Mouse (Mus musculus) liver, embryonic 16.5 days (tissue): Measurements from ENCODE around the gene Dlst. TPM values are rescaled to one million over a fixed set of nuclear protein-coding genes. Genes with fewer than 3 reads are reported as not detected.
A peak's percentile ranks its signal among the peaks of the same experiment; 100 is the strongest.

ENCODE experiments used
- ATAC-seq: fragments of 200-750 bp; cut with Nextera tagmentation; 2 replicates; pipeline ENCODE4 v1.8.0; 2017; ENCODE audit warnings: low read depth, mild to moderate bottlenecking, moderate number of reproducible peaks, moderate library complexity
- H3K27ac ChIP-seq: fragments of 300-500 bp; sonication (generic); 2 replicates; pipeline ENCODE4 v1.5.1; 2014; ENCODE audit warnings: mild to moderate bottlenecking, low read length
- H3K27me3 ChIP-seq: fragments of 300-500 bp; sonication (generic); 2 replicates; pipeline ENCODE4 v1.6.1; 2014; ENCODE audit warnings: low read depth, low read length, mixed read lengths; ENCODE audit not compliant: control insufficient read depth, insufficient read depth
- H3K36me3 ChIP-seq: fragments of 300-500 bp; sonication (generic); 2 replicates; pipeline ENCODE4 v1.6.1; 2014; ENCODE audit warnings: mild to moderate bottlenecking; ENCODE audit not compliant: control insufficient read depth, insufficient read depth
- H3K4me1 ChIP-seq: fragments of 300-500 bp; sonication (generic); 2 replicates; pipeline ENCODE4 v1.6.1; 2014; ENCODE audit warnings: low read depth, low read length, mixed read lengths; ENCODE audit not compliant: control insufficient read depth
- H3K4me2 ChIP-seq: fragments of 300-500 bp; sonication (generic); 2 replicates; pipeline ENCODE4 v1.6.1; 2014; ENCODE audit warnings: low read depth, low read length, mixed read lengths
- H3K4me3 ChIP-seq: fragments of 300-500 bp; sonication (generic); 2 replicates; pipeline ENCODE4 v1.5.1; 2014; ENCODE audit warnings: low read depth, mild to moderate bottlenecking, low read length
- H3K9ac ChIP-seq: fragments of 300-500 bp; sonication (generic); 2 replicates; pipeline ENCODE4 v1.6.1; 2014; ENCODE audit warnings: low read depth, low read length
- H3K9me3 ChIP-seq: fragments of 300-500 bp; sonication (generic); replicated peaks from 2 replicates; pipeline ENCODE4 v1.6.1; 2016; ENCODE audit warnings: low read length; ENCODE audit not compliant: control insufficient read depth
- WGBS: fragments of 180-500 bp; shearing (Covaris S2); extraction: QIAGEN DNeasy Blood & Tissue Kit; methylation state at CpG from one replicate; pipeline ENCODE4 v1.1.7; 2014; ENCODE audit not compliant: insufficient replicate concordance; 5-methylcytosine and 5-hydroxymethylcytosine counted together
- polyA plus RNA-seq: library from polyadenylated mRNA; unstranded; fragments of >200 nt; fragmentation: Nextera tagmentation; extraction: Ambion mirVana; gene quantifications from 2 replicates; pipeline ENCODE4 v1.2.1, GENCODE M21; 2015

The Dlst gene
- polyA plus RNA-seq, 1 experiment from 2014 or later: 67.8 TPM

GRCm38 (mm10) chr12:85151002-85151774 lies 40.6 kb downstream of the Dlst start, which contains the start of gene Rps6kl1:
Gene Rps6kl1 (minus strand): TSS chr12:85151264.
- Histone ChIP-seq H3K4me2 (peak within 1 kb of the TSS; percentile 40), H3K27me3 (peaks cover 5% of the 10 kb centered on the region), H3K9ac (peak within 1 kb of the TSS; percentile 24; the same call in 1 of the 2 replicates), H3K4me1 (peaks cover 6% of the 10 kb centered on the region), H3K36me3 (no peaks in the 10 kb centered on the region), H3K27ac (no peak within 1 kb of the TSS), H3K9me3 (no peaks in the 10 kb centered on the region), H3K4me3 (peak within 1 kb of the TSS; percentile 14; the same call in 1 of the 2 replicates)
- WGBS: 11% methylated on average over 28 of the region's 28 CpGs
- ATAC-seq: peak; percentile 76

- 0 out of 2 replicates have a peak overlapping the region, but pooled peaks have one; percentile 12 for H3K27ac ChIP-seq
- ATAC-seq: peak; percentile 63
Observed at GRCm38 (mm10) chr12:85153011-85153410, 42.4 kb downstream of the Dlst start.

GRCm38 (mm10) chr12:85156324-85156723 lies 45.7 kb downstream of the Dlst start:
- Histone ChIP-seq H3K36me3 (no peaks in the 10 kb centered on the region), H3K27me3 (no peaks in the 10 kb centered on the region), H3K9ac (no peak overlapping the region), H3K9me3 (no peaks in the 10 kb centered on the region), H3K27ac (no peak overlapping the region), H3K4me3 (no peak overlapping the region), H3K4me1 (peaks cover 6% of the 10 kb centered on the region), H3K4me2 (no peak overlapping the region)
- ATAC-seq: no peak
- WGBS: 22% methylated on average over 6 of the region's 6 CpGs

More at GRCm38 (mm10) chr12:85153011-85153410, 42.4 kb downstream of the Dlst start:
- WGBS: 49% methylated on average over 3 of the region's 3 CpGs
- no peaks in the 10 kb centered on the region for H3K9me3 ChIP-seq
- H3K36me3 ChIP-seq: no peaks in the 10 kb centered on the region
- no peak overlapping the region for H3K4me2 ChIP-seq
- peaks cover 5% of the 10 kb centered on the region for H3K27me3 ChIP-seq
- H3K4me1 ChIP-seq: peaks cover 9% of the 10 kb centered on the region
- H3K4me3 ChIP-seq: no peak overlapping the region
- no peak overlapping the region for H3K9ac ChIP-seq

GRCm38 (mm10) chr12:85157797-85158460 lies 47.3 kb downstream of the Dlst start:
- Histone ChIP-seq H3K4me2 (no peak overlapping the region), H3K4me1 (peaks cover 4% of the 10 kb centered on the region), H3K27me3 (no peaks in the 10 kb centered on the region), H3K9me3 (no peaks in the 10 kb centered on the region), H3K27ac (no peak overlapping the region), H3K4me3 (no peak overlapping the region), H3K36me3 (no peaks in the 10 kb centered on the region), H3K9ac (no peak overlapping the region)
- 74% methylated on average over 14 of the region's 14 CpGs for WGBS
- no peak for ATAC-seq

GRCm38 (mm10) chr12:85158801-85159200 lies 48.2 kb downstream of the Dlst start:
- Histone ChIP-seq H3K4me2 (no peak overlapping the region), H3K27me3 (no peaks in the 10 kb centered on the region), H3K9ac (no peak overlapping the region), H3K4me1 (peaks cover 4% of the 10 kb centered on the region), H3K36me3 (no peaks in the 10 kb centered on the region), H3K4me3 (no peak overlapping the region), H3K27ac (no peak overlapping the region), H3K9me3 (no peaks in the 10 kb centered on the region)
- no peak for ATAC-seq
- WGBS: 78% methylated on average over 8 of the region's 8 CpGs

GRCm38 (mm10) chr12:85159592-85159991 lies 49.0 kb downstream of the Dlst start:
- no peak for ATAC-seq
- H3K27me3 ChIP-seq: no peaks in the 10 kb centered on the region
- 65% methylated on average over 5 of the region's 5 CpGs for WGBS
- no peak overlapping the region for H3K4me3 ChIP-seq
- no peaks in the 10 kb centered on the region for H3K9me3 ChIP-seq
- no peaks in the 10 kb centered on the region for H3K36me3 ChIP-seq
- no peak overlapping the region for H3K27ac ChIP-seq
- H3K4me1 ChIP-seq: peaks cover 4% of the 10 kb centered on the region
- no peak overlapping the region for H3K4me2 ChIP-seq
- no peak overlapping the region for H3K9ac ChIP-seq

- H3K27ac ChIP-seq: no peak overlapping the region
- H3K36me3 ChIP-seq: no peaks in the 10 kb centered on the region
- H3K9ac ChIP-seq: no peak overlapping the region
- H3K9me3 ChIP-seq: no peaks in the 10 kb centered on the region
- no peaks in the 10 kb centered on the region for H3K27me3 ChIP-seq
- no peak overlapping the region for H3K4me2 ChIP-seq
- ATAC-seq: no peak
- H3K4me1 ChIP-seq: no peaks in the 10 kb centered on the region
- WGBS: 65% methylated on average over 5 of the region's 5 CpGs
- H3K4me3 ChIP-seq: no peak overlapping the region
Observed at GRCm38 (mm10) chr12:85164996-85165395, 54.4 kb downstream of the Dlst start.

- Histone ChIP-seq H3K4me2 (no peak overlapping the region), H3K4me1 (no peaks in the 10 kb centered on the region), H3K27me3 (no peaks in the 10 kb centered on the region), H3K4me3 (no peak overlapping the region), H3K27ac (no peak overlapping the region), H3K36me3 (no peaks in the 10 kb centered on the region), H3K9ac (no peak overlapping the region), H3K9me3 (no peaks in the 10 kb centered on the region)
- 64% methylated on average over 9 of the region's 9 CpGs for WGBS
- ATAC-seq: no peak
Observed at GRCm38 (mm10) chr12:85166631-85167030, 56.0 kb downstream of the Dlst start.
